Mouse (Mus musculus) cortical plate, adult 2 months (tissue): ENCODE data around the gene Ush1g. TPM values are rescaled to one million over a fixed set of nuclear protein-coding genes. Genes with fewer than 3 reads are reported as not detected.

Experiments
- H3K27ac ChIP-seq: fragments of 200-500 bp; 2 replicates; pipeline ENCODE4 v1.5.1; 2012; ENCODE audit warnings: low read length, control low read depth, inconsistent platforms; ENCODE audit not compliant: insufficient read depth
- H3K4me1 ChIP-seq: fragments of 200-500 bp; 2 replicates; pipeline ENCODE4 v1.6.1; 2011; ENCODE audit warnings: low read length; ENCODE audit not compliant: control insufficient read depth, insufficient read depth
- H3K4me3 ChIP-seq: fragments of 200-500 bp; 2 replicates; pipeline ENCODE4 v1.5.1; 2011; ENCODE audit warnings: mild to moderate bottlenecking, low read length, control low read depth; ENCODE audit not compliant: insufficient read depth
- CTCF ChIP-seq: fragments of 200-500 bp; IDR thresholded peaks from 2 replicates; pipeline ENCODE4 v1.5.1; 2011; ENCODE audit warnings: mild to moderate bottlenecking, control low read depth, low read length; ENCODE audit not compliant: insufficient read depth; ENCODE audit errors: extremely low read depth
- POLR2A ChIP-seq: fragments of 200-500 bp; IDR thresholded peaks from 2 replicates; pipeline ENCODE4 v1.6.1; 2011; ENCODE audit warnings: mild to moderate bottlenecking, low read length, control low read depth; ENCODE audit not compliant: insufficient read depth; ENCODE audit errors: extremely low read depth
- polyA plus RNA-seq: library from polyadenylated mRNA; depleted of rRNA; stranded (reverse); fragments of >200 nt; gene quantifications from 2 replicates; pipeline ENCODE4 v1.2.3, GENCODE M21; 2012; rRNA removed

The Ush1g gene
- 0.40 and 0.44 TPM in 2 replicates for polyA plus RNA-seq

GRCm38 (mm10) chr11:115321906-115322693 lies at the start of gene Ush1g:
Gene Ush1g (minus strand): TSS chr11:115322041.
- H3K27ac ChIP-seq: no peak within 1 kb of the TSS
- TF ChIP-seq POLR2A (no peak), CTCF (peak; percentile 73)
- no peaks in the 10 kb centered on the region; the same call in 1 of the 2 replicates for H3K4me1 ChIP-seq
- H3K4me3 ChIP-seq: 0 out of 2 replicates have a peak within 1 kb of the TSS, but pooled peaks have one; percentile 1

GRCm38 (mm10) chr11:115371354-115371753 lies 49.5 kb upstream of the Ush1g start:
- no peak overlapping the region for H3K4me3 ChIP-seq
- TF ChIP-seq POLR2A: no peak
- TF ChIP-seq CTCF: no peak
- no peak overlapping the region for H3K27ac ChIP-seq
- peaks cover 8% of the 10 kb centered on the region for H3K4me1 ChIP-seq

GRCm38 (mm10) chr11:115370368-115370767 lies 48.5 kb upstream of the Ush1g start:
- H3K4me3 ChIP-seq: no peak overlapping the region
- no peak for TF ChIP-seq POLR2A
- TF ChIP-seq CTCF: no peak
- no peak overlapping the region for H3K27ac ChIP-seq
- H3K4me1 ChIP-seq: peaks cover 8% of the 10 kb centered on the region

GRCm38 (mm10) chr11:115367395-115367944 lies 45.6 kb upstream of the Ush1g start, which contains the start of gene Hid1:
Gene Hid1 (minus strand): TSS chr11:115367756.
- TF ChIP-seq CTCF: no peak
- TF ChIP-seq POLR2A: peak; percentile 81
- Histone ChIP-seq H3K27ac (peak within 1 kb of the TSS; percentile 76; the same call in 1 of the 2 replicates), H3K4me3 (peak within 1 kb of the TSS; percentile 89), H3K4me1 (no peaks in the 10 kb centered on the region)

- peak overlapping the region; percentile 89 for H3K4me3 ChIP-seq
- no peaks in the 10 kb centered on the region for H3K4me1 ChIP-seq
- H3K27ac ChIP-seq: peak overlapping the region; percentile 76; the same call in 1 of the 2 replicates
- TF ChIP-seq CTCF (no peak), POLR2A (peak; percentile 63; the same call in 1 of the 2 replicates)
Observed at GRCm38 (mm10) chr11:115366706-115367394, 45.0 kb upstream of the Ush1g start.

- Histone ChIP-seq H3K27ac (no peak overlapping the region), H3K4me1 (no peaks in the 10 kb centered on the region), H3K4me3 (peak overlapping the region; percentile 89)
- no peak for TF ChIP-seq POLR2A
- no peak for TF ChIP-seq CTCF
Observed at GRCm38 (mm10) chr11:115366039-115366705, 44.3 kb upstream of the Ush1g start.

- H3K27ac ChIP-seq: no peak overlapping the region
- no peaks in the 10 kb centered on the region for H3K4me1 ChIP-seq
- TF ChIP-seq POLR2A: no peak
- no peak for TF ChIP-seq CTCF
- no peak overlapping the region for H3K4me3 ChIP-seq
Observed at GRCm38 (mm10) chr11:115364136-115364535, 42.3 kb upstream of the Ush1g start.

- Histone ChIP-seq H3K4me3 (no peak overlapping the region), H3K4me1 (no peaks in the 10 kb centered on the region), H3K27ac (no peak overlapping the region)
- TF ChIP-seq CTCF (0 out of 2 replicates have a peak, but pooled peaks have one; percentile 3), POLR2A (no peak)
Observed at GRCm38 (mm10) chr11:115359726-115360125, 37.9 kb upstream of the Ush1g start.

GRCm38 (mm10) chr11:115359293-115359692 lies 37.5 kb upstream of the Ush1g start:
- Histone ChIP-seq H3K4me3 (no peak overlapping the region), H3K4me1 (no peaks in the 10 kb centered on the region), H3K27ac (no peak overlapping the region)
- no peak for TF ChIP-seq POLR2A
- TF ChIP-seq CTCF: no peak
